Comparison of ENCODE assay signal across 14 mouse cellular contexts in genomic region chr11:80311271-80311670, GRCm38 (mm10). TPM values are rescaled to one million over a fixed set of nuclear protein-coding genes. Genes with fewer than 3 reads are reported as not detected.
A peak's percentile ranks its signal among the peaks of the same experiment; 100 is the strongest.
DNase-seq lines count a peak whose midpoint lies in the region; ATAC-seq lines count a peak whose summit lies in the region.
"Had no signal": no experiment of that assay in that cellular context is flagged by ENCODE, and none has a peak within 500 bp of the region (broad histone marks: within the 10 kb centered on the region; RNA-seq: fewer than 3 reads in every experiment).

No protein-coding gene starts in this region.

- no peaks in the 10 kb centered on the region for H3K9me3 ChIP-seq in hindbrain, embryonic 13.5 days
- no peaks in the 10 kb centered on the region for H3K9me3 ChIP-seq in midbrain, embryonic 15.5 days
- no peaks in the 10 kb centered on the region for H3K9me3 ChIP-seq in embryonic facial prominence, embryonic 10.5 days
- H3K9me3 ChIP-seq: heart, embryonic 12.5 days; lung, embryonic 15.5 days had no signal

- H3K4me3 ChIP-seq in hindbrain, embryonic 13.5 days: no peak overlapping the region
- no peak overlapping the region for H3K4me3 ChIP-seq in midbrain, embryonic 15.5 days
- H3K4me3 ChIP-seq in embryonic facial prominence, embryonic 10.5 days: no peak overlapping the region
- H3K4me3 ChIP-seq: erythroblast, embryonic 14.5 days; heart, embryonic 12.5 days; lung, embryonic 15.5 days had no signal

- peak; percentile 57 to 77 for DNase-seq in cerebellum, postnatal 10 days
- no peak for DNase-seq in cerebellum, postnatal 25 days
- DNase-seq in MN1 (ENCODE audit: low spot score): peak; percentile 73
- no peak for DNase-seq in thymus, postnatal 25 days
- no peak for DNase-seq in embryonic facial prominence, embryonic 10.5 days (ENCODE audit: low spot score)
- no peak for DNase-seq in layer of hippocampus, adult 11-12 months (ENCODE audit: low spot score)
- DNase-seq: cerebellum, adult 2 months; gastrocnemius, postnatal 14 days; kidney, adult 8-10 months had no signal

- ATAC-seq in hindbrain, embryonic 13.5 days (ENCODE audit: low FRiP score): no peak
- ATAC-seq in midbrain, embryonic 15.5 days (replicated peaks): no peak

- peaks cover 70% of the 10 kb centered on the region for H3K4me1 ChIP-seq in hindbrain, embryonic 13.5 days (replicated peaks)
- peaks cover 31% of the 10 kb centered on the region for H3K4me1 ChIP-seq in midbrain, embryonic 15.5 days
- peaks cover 44% of the 10 kb centered on the region for H3K4me1 ChIP-seq in embryonic facial prominence, embryonic 10.5 days
- H3K4me1 ChIP-seq: heart, embryonic 12.5 days; lung, embryonic 15.5 days had no signal

- H3K27ac ChIP-seq in hindbrain, embryonic 13.5 days: peak overlapping the region; percentile 82
- peak overlapping the region; percentile 57; the same call in 1 of the 2 replicates for H3K27ac ChIP-seq in midbrain, embryonic 15.5 days
- H3K27ac ChIP-seq in embryonic facial prominence, embryonic 10.5 days (replicated peaks): no peak overlapping the region
- H3K27ac ChIP-seq: lung, embryonic 15.5 days had no signal

- H3K27me3 ChIP-seq in hindbrain, embryonic 13.5 days: no peaks in the 10 kb centered on the region
- no peaks in the 10 kb centered on the region for H3K27me3 ChIP-seq in midbrain, embryonic 15.5 days (replicated peaks)
- peaks cover 15% of the 10 kb centered on the region; the same call in 1 of the 2 replicates for H3K27me3 ChIP-seq in embryonic facial prominence, embryonic 10.5 days (replicated peaks; ENCODE audit: low read depth, poor library complexity, severe bottlenecking)
- H3K27me3 ChIP-seq: lung, embryonic 15.5 days had no signal

- H3K36me3 ChIP-seq in hindbrain, embryonic 13.5 days: no peaks in the 10 kb centered on the region
- no peaks in the 10 kb centered on the region for H3K36me3 ChIP-seq in midbrain, embryonic 15.5 days (replicated peaks)
- H3K36me3 ChIP-seq in embryonic facial prominence, embryonic 10.5 days (replicated peaks): no peaks in the 10 kb centered on the region
- H3K36me3 ChIP-seq: heart, embryonic 12.5 days; lung, embryonic 15.5 days had no signal

- H3K4me2 ChIP-seq in hindbrain, embryonic 13.5 days: no peak overlapping the region
- no peak overlapping the region for H3K4me2 ChIP-seq in midbrain, embryonic 15.5 days
- H3K4me2 ChIP-seq: heart, embryonic 12.5 days; lung, embryonic 15.5 days had no signal

- 38% methylated on average over 4 of the region's 4 CpGs for WGBS in hindbrain, embryonic 13.5 days
- WGBS in midbrain, embryonic 15.5 days: 40% methylated on average over 4 of the region's 4 CpGs
- WGBS in embryonic facial prominence, embryonic 10.5 days: 73% methylated on average over 4 of the region's 4 CpGs

- H3K9ac ChIP-seq in hindbrain, embryonic 13.5 days: 0 out of 2 replicates have a peak overlapping the region, but pooled peaks have one; percentile 0
- no peak overlapping the region for H3K9ac ChIP-seq in midbrain, embryonic 15.5 days
- H3K9ac ChIP-seq: heart, embryonic 12.5 days; lung, embryonic 15.5 days had no signal

RNA-seq across cellular contexts. Expression of gene Rhbdl3, which starts 10.6 kb away (rescaled TPM):
- polyA plus RNA-seq in hindbrain, embryonic 13.5 days (2015; fragmentation: Nextera tagmentation; extraction: Ambion mirVana): 14.0 and 16.0 TPM in 2 replicates
- 9.2 and 10.8 TPM in 2 replicates for polyA plus RNA-seq in midbrain, embryonic 15.5 days (2015; fragmentation: Nextera tagmentation; extraction: Ambion mirVana)
- 2.1 and 3.7 TPM in 2 replicates for polyA plus RNA-seq in embryonic facial prominence, embryonic 10.5 days (2016; fragmentation: Nextera tagmentation; extraction: Ambion mirVana)
- polyA plus RNA-seq: erythroblast, embryonic 14.5 days had no signal

Comparison
In these comparisons a context has a peak if more than half of its experiments do, and no peak if none do; other contexts are left out.
1. DNase-seq: peak in cerebellum, postnatal 10 days (2 of 2) and MN1 (single experiment); none in cerebellum, postnatal 25 days (0 of 2), thymus, postnatal 25 days (single experiment), embryonic facial prominence, embryonic 10.5 days (single experiment) and layer of hippocampus, adult 11-12 months (single experiment).